Mouse (Mus musculus): ENCODE data around the gene Ubap2. TPM values are rescaled to one million over a fixed set of nuclear protein-coding genes. Genes with fewer than 3 reads are reported as not detected.

Gene Ubap2
- polyA plus RNA-seq, 1 experiment: 80.3 TPM

- Histone ChIP-seq H3K27ac (ENCODE audit: insufficient read depth, low read depth, low read length) (no peak overlapping the region), H3K27me3 (ENCODE audit: control insufficient read depth, insufficient read depth, low read length) (no peaks in the 10 kb centered on the region), H3K4me3 (ENCODE audit: low read depth, low read length) (no peak overlapping the region), H3K36me3 (ENCODE audit: control insufficient read depth, insufficient read depth, low read length) (peaks cover 10% of the 10 kb centered on the region), H3K4me1 (ENCODE audit: control insufficient read depth, insufficient read depth, insufficient read length, low read length) (no peaks in the 10 kb centered on the region)
- WGBS: 38% methylated on average over 4 of the region's 4 CpGs
- no peak for TF ChIP-seq CTCF (IDR thresholded peaks at IDR 0.05; ENCODE audit: extremely low read depth, insufficient read length, insufficient replicate concordance, low read depth, low read length)
- TF ChIP-seq POLR2A (IDR thresholded peaks at IDR 0.05; ENCODE audit: low read depth, low read length): no peak
Observed at GRCm38 (mm10) chr4:41266350-41266749, 8.6 kb downstream of the Ubap2 start.

GRCm38 (mm10) chr4:41260691-41261090, 14.3 kb downstream of the Ubap2 start:
- no peak overlapping the region for H3K4me3 ChIP-seq (ENCODE audit: low read depth, low read length)
- no peaks in the 10 kb centered on the region for H3K4me1 ChIP-seq (ENCODE audit: control insufficient read depth, insufficient read depth, insufficient read length, low read length)
- no peaks in the 10 kb centered on the region for H3K27me3 ChIP-seq (ENCODE audit: control insufficient read depth, insufficient read depth, low read length)
- H3K36me3 ChIP-seq (ENCODE audit: control insufficient read depth, insufficient read depth, low read length): 0 out of 2 replicates have a peak, but pooled peaks cover 4% of the 10 kb centered on the region
- no peak overlapping the region for H3K27ac ChIP-seq (ENCODE audit: insufficient read depth, low read depth, low read length)
- no peak for TF ChIP-seq POLR2A (IDR thresholded peaks at IDR 0.05; ENCODE audit: low read depth, low read length)
- TF ChIP-seq CTCF (IDR thresholded peaks at IDR 0.05; ENCODE audit: extremely low read depth, insufficient read length, insufficient replicate concordance, low read depth, low read length): no peak

GRCm38 (mm10) chr4:41259019-41259418, 15.9 kb downstream of the Ubap2 start:
- H3K27me3 ChIP-seq (ENCODE audit: control insufficient read depth, insufficient read depth, low read length): no peaks in the 10 kb centered on the region
- no peak overlapping the region for H3K27ac ChIP-seq (ENCODE audit: insufficient read depth, low read depth, low read length)
- no peak overlapping the region for H3K4me3 ChIP-seq (ENCODE audit: low read depth, low read length)
- TF ChIP-seq POLR2A (IDR thresholded peaks at IDR 0.05; ENCODE audit: low read depth, low read length) (no peak), CTCF (IDR thresholded peaks at IDR 0.05; ENCODE audit: extremely low read depth, insufficient read length, insufficient replicate concordance, low read depth, low read length) (no peak)
- WGBS: 85% methylated on average over 4 of the region's 4 CpGs
- 0 out of 2 replicates have a peak, but pooled peaks cover 2% of the 10 kb centered on the region for H3K36me3 ChIP-seq (ENCODE audit: control insufficient read depth, insufficient read depth, low read length)
- no peaks in the 10 kb centered on the region for H3K4me1 ChIP-seq (ENCODE audit: control insufficient read depth, insufficient read depth, insufficient read length, low read length)

- no peaks in the 10 kb centered on the region for H3K4me1 ChIP-seq (ENCODE audit: control insufficient read depth, insufficient read depth, insufficient read length, low read length)
- no peaks in the 10 kb centered on the region for H3K27me3 ChIP-seq (ENCODE audit: control insufficient read depth, insufficient read depth, low read length)
- H3K27ac ChIP-seq (ENCODE audit: insufficient read depth, low read depth, low read length): no peak overlapping the region
- 87% methylated on average over 1 of the region's 1 CpGs for WGBS
- no peak for TF ChIP-seq CTCF (IDR thresholded peaks at IDR 0.05; ENCODE audit: extremely low read depth, insufficient read length, insufficient replicate concordance, low read depth, low read length)
- TF ChIP-seq POLR2A (IDR thresholded peaks at IDR 0.05; ENCODE audit: low read depth, low read length): no peak
- H3K36me3 ChIP-seq (ENCODE audit: control insufficient read depth, insufficient read depth, low read length): no peaks in the 10 kb centered on the region
- no peak overlapping the region for H3K4me3 ChIP-seq (ENCODE audit: low read depth, low read length)
Observed at GRCm38 (mm10) chr4:41257752-41258151, 17.2 kb downstream of the Ubap2 start.

GRCm38 (mm10) chr4:41255564-41256210, 19.3 kb downstream of the Ubap2 start:
- WGBS: 75% methylated on average over 12 of the region's 12 CpGs

GRCm38 (mm10) chr4:41253756-41254155, 21.2 kb downstream of the Ubap2 start:
- no peak for TF ChIP-seq CTCF (IDR thresholded peaks at IDR 0.05; ENCODE audit: extremely low read depth, insufficient read length, insufficient replicate concordance, low read depth, low read length)
- TF ChIP-seq POLR2A (IDR thresholded peaks at IDR 0.05; ENCODE audit: low read depth, low read length): no peak
- H3K4me1 ChIP-seq (ENCODE audit: control insufficient read depth, insufficient read depth, insufficient read length, low read length): no peaks in the 10 kb centered on the region
- 94% methylated on average over 2 of the region's 2 CpGs for WGBS
- peaks cover 15% of the 10 kb centered on the region for H3K36me3 ChIP-seq (ENCODE audit: control insufficient read depth, insufficient read depth, low read length)
- H3K4me3 ChIP-seq (ENCODE audit: low read depth, low read length): no peak overlapping the region
- H3K27me3 ChIP-seq (ENCODE audit: control insufficient read depth, insufficient read depth, low read length): no peaks in the 10 kb centered on the region
- no peak overlapping the region for H3K27ac ChIP-seq (ENCODE audit: insufficient read depth, low read depth, low read length)

More at GRCm38 (mm10) chr4:41255564-41256210, 19.3 kb downstream of the Ubap2 start:
- H3K27ac ChIP-seq (ENCODE audit: insufficient read depth, low read depth, low read length): no peak overlapping the region
- TF ChIP-seq CTCF (IDR thresholded peaks at IDR 0.05; ENCODE audit: extremely low read depth, insufficient read length, insufficient replicate concordance, low read depth, low read length) (no peak), POLR2A (IDR thresholded peaks at IDR 0.05; ENCODE audit: low read depth, low read length) (no peak)
- no peaks in the 10 kb centered on the region for H3K4me1 ChIP-seq (ENCODE audit: control insufficient read depth, insufficient read depth, insufficient read length, low read length)
- no peak overlapping the region for H3K4me3 ChIP-seq (ENCODE audit: low read depth, low read length)
- H3K27me3 ChIP-seq (ENCODE audit: control insufficient read depth, insufficient read depth, low read length): no peaks in the 10 kb centered on the region
- peaks cover 7% of the 10 kb centered on the region for H3K36me3 ChIP-seq (ENCODE audit: control insufficient read depth, insufficient read depth, low read length)

GRCm38 (mm10) chr4:41245408-41245807, 29.5 kb downstream of the Ubap2 start:
- no peaks in the 10 kb centered on the region for H3K27me3 ChIP-seq (ENCODE audit: control insufficient read depth, insufficient read depth, low read length)
- H3K36me3 ChIP-seq (ENCODE audit: control insufficient read depth, insufficient read depth, low read length): peaks cover 19% of the 10 kb centered on the region
- H3K27ac ChIP-seq (ENCODE audit: insufficient read depth, low read depth, low read length): no peak overlapping the region
- H3K4me3 ChIP-seq (ENCODE audit: low read depth, low read length): no peak overlapping the region
- no peaks in the 10 kb centered on the region for H3K4me1 ChIP-seq (ENCODE audit: control insufficient read depth, insufficient read depth, insufficient read length, low read length)
- TF ChIP-seq POLR2A (IDR thresholded peaks at IDR 0.05; ENCODE audit: low read depth, low read length) (no peak), CTCF (IDR thresholded peaks at IDR 0.05; ENCODE audit: extremely low read depth, insufficient read length, insufficient replicate concordance, low read depth, low read length) (peak; percentile 9; the same call in 1 of the 2 replicates)
- WGBS: 96% methylated on average over 2 of the region's 2 CpGs
